Mouse (Mus musculus) ES-Bruce4 (cell line): ENCODE results near the gene Lypla2. TPM values are rescaled to one million over a fixed set of nuclear protein-coding genes. Genes with fewer than 3 reads are reported as not detected.

Experiments used
- H3K27ac ChIP-seq: 2 replicates; pipeline ENCODE4 v1.5.1; 2012; ENCODE audit warnings: low read length, inconsistent platforms; ENCODE audit not compliant: insufficient read depth
- H3K27me3 ChIP-seq: 2 replicates; pipeline ENCODE4 v1.6.1; 2012; ENCODE audit warnings: mild to moderate bottlenecking, low read length, inconsistent platforms; ENCODE audit not compliant: control insufficient read depth, poor library complexity, insufficient read depth, severe bottlenecking
- H3K36me3 ChIP-seq: 2 replicates; pipeline ENCODE4 v1.6.1; 2012; ENCODE audit warnings: inconsistent platforms, mild to moderate bottlenecking, low read length, moderate library complexity; ENCODE audit not compliant: control insufficient read depth, poor library complexity, insufficient read depth, severe bottlenecking
- H3K4me1 ChIP-seq: one replicate; pipeline ENCODE4 v1.8.1; 2011; ENCODE audit warnings: low read length; ENCODE audit not compliant: control insufficient read depth, insufficient read depth
- H3K4me3 ChIP-seq: 2 replicates; pipeline ENCODE4 v1.5.1; 2011; ENCODE audit warnings: low read depth, mild to moderate bottlenecking, low read length
- H3K9ac ChIP-seq: 2 replicates; pipeline ENCODE4 v1.6.1; 2012; ENCODE audit warnings: low read depth, mild to moderate bottlenecking, inconsistent platforms; ENCODE audit not compliant: poor library complexity, severe bottlenecking
- H3K9me3 ChIP-seq: replicated peaks from 2 replicates; pipeline ENCODE4 v1.6.1; 2012; ENCODE audit warnings: mild to moderate bottlenecking, low read length, inconsistent platforms; ENCODE audit not compliant: control insufficient read depth, poor library complexity, insufficient read depth, severe bottlenecking
- CTCF ChIP-seq: IDR thresholded peaks from one replicate; pipeline ENCODE4 v1.8.1; 2011; ENCODE audit warnings: low read depth, low read length
- EP300 ChIP-seq: IDR thresholded peaks from 2 replicates; pipeline ENCODE4 v1.6.1; 2011; ENCODE audit warnings: low read depth, low read length; ENCODE audit not compliant: insufficient read depth
- POLR2A ChIP-seq: IDR thresholded peaks from one replicate; pipeline ENCODE4 v1.8.1; 2011; ENCODE audit warnings: low read length; ENCODE audit not compliant: insufficient read depth
- polyA plus RNA-seq: library from polyadenylated mRNA; stranded (reverse); fragments of >200 nt; gene quantifications from 2 replicates; pipeline ENCODE4 v1.2.4, GENCODE M21; 2011; ENCODE audit warnings: low read depth; ENCODE audit not compliant: missing spikeins, insufficient read depth, insufficient read length

The Lypla2 gene
- polyA plus RNA-seq, 1 experiment: 47.4 TPM

GRCm38 (mm10) chr4:135958354-135958753 is 14.1 kb downstream of the Lypla2 start:
- Histone ChIP-seq H3K9ac (no peak overlapping the region), H3K4me1 (no peaks in the 10 kb centered on the region), H3K36me3 (no peaks in the 10 kb centered on the region), H3K27me3 (no peaks in the 10 kb centered on the region), H3K9me3 (no peaks in the 10 kb centered on the region), H3K27ac (no peak overlapping the region), H3K4me3 (peak overlapping the region; percentile 25; the same call in 1 of the 2 replicates)
- TF ChIP-seq CTCF (no peak), POLR2A (no peak), EP300 (no peak)

GRCm38 (mm10) chr4:135955886-135956285 is 16.5 kb downstream of the Lypla2 start:
- no peak overlapping the region for H3K27ac ChIP-seq
- no peak for TF ChIP-seq POLR2A
- no peak for TF ChIP-seq CTCF
- no peak for TF ChIP-seq EP300
- H3K4me3 ChIP-seq: no peak overlapping the region
- no peaks in the 10 kb centered on the region for H3K9me3 ChIP-seq
- H3K27me3 ChIP-seq: no peaks in the 10 kb centered on the region
- H3K36me3 ChIP-seq: no peaks in the 10 kb centered on the region
- H3K9ac ChIP-seq: no peak overlapping the region
- H3K4me1 ChIP-seq: no peaks in the 10 kb centered on the region

GRCm38 (mm10) chr4:135954241-135954640 is 18.2 kb downstream of the Lypla2 start:
- H3K27ac ChIP-seq: no peak overlapping the region
- TF ChIP-seq EP300 (no peak), CTCF (peak; percentile 91), POLR2A (no peak)
- no peaks in the 10 kb centered on the region for H3K9me3 ChIP-seq
- H3K27me3 ChIP-seq: no peaks in the 10 kb centered on the region
- no peak overlapping the region for H3K4me3 ChIP-seq
- H3K36me3 ChIP-seq: no peaks in the 10 kb centered on the region
- no peak overlapping the region for H3K9ac ChIP-seq
- no peaks in the 10 kb centered on the region for H3K4me1 ChIP-seq

- Histone ChIP-seq H3K27ac (no peak overlapping the region), H3K4me3 (no peak overlapping the region), H3K9ac (no peak overlapping the region), H3K9me3 (no peaks in the 10 kb centered on the region), H3K36me3 (no peaks in the 10 kb centered on the region), H3K4me1 (no peaks in the 10 kb centered on the region), H3K27me3 (no peaks in the 10 kb centered on the region)
- TF ChIP-seq CTCF (no peak), POLR2A (no peak), EP300 (no peak)
Measured at GRCm38 (mm10) chr4:135953179-135953578, 19.2 kb downstream of the Lypla2 start.

GRCm38 (mm10) chr4:135951505-135951904 is 20.9 kb downstream of the Lypla2 start:
- TF ChIP-seq EP300 (no peak), POLR2A (no peak), CTCF (peak; percentile 26)
- Histone ChIP-seq H3K36me3 (no peaks in the 10 kb centered on the region), H3K9me3 (no peaks in the 10 kb centered on the region), H3K4me1 (no peaks in the 10 kb centered on the region), H3K4me3 (no peak overlapping the region), H3K27ac (no peak overlapping the region), H3K9ac (no peak overlapping the region), H3K27me3 (no peaks in the 10 kb centered on the region)

- no peak for TF ChIP-seq EP300
- no peak for TF ChIP-seq POLR2A
- TF ChIP-seq CTCF: no peak
- Histone ChIP-seq H3K36me3 (no peaks in the 10 kb centered on the region), H3K4me3 (no peak overlapping the region), H3K27ac (no peak overlapping the region), H3K27me3 (no peaks in the 10 kb centered on the region), H3K9me3 (no peaks in the 10 kb centered on the region), H3K9ac (no peak overlapping the region), H3K4me1 (peaks cover 1% of the 10 kb centered on the region)
Measured at GRCm38 (mm10) chr4:135950365-135950764, 22.1 kb downstream of the Lypla2 start.
